Mouse (Mus musculus) myocyte (in vitro differentiated cells): Measurements from ENCODE around the gene Eif3l.

ENCODE experiments used
- E2F4 ChIP-seq: IDR thresholded peaks from one replicate; pipeline ENCODE4 v1.6.1; 2011; ENCODE audit warnings: mild to moderate bottlenecking, control low read depth, moderate library complexity; ENCODE audit not compliant: insufficient read depth
- POLR2A ChIP-seq: IDR thresholded peaks from one replicate; pipeline ENCODE4 v1.6.1; 2011; ENCODE audit warnings: low read depth, mild to moderate bottlenecking, control low read depth, moderate library complexity; ENCODE audit not compliant: insufficient read length

DNA sequence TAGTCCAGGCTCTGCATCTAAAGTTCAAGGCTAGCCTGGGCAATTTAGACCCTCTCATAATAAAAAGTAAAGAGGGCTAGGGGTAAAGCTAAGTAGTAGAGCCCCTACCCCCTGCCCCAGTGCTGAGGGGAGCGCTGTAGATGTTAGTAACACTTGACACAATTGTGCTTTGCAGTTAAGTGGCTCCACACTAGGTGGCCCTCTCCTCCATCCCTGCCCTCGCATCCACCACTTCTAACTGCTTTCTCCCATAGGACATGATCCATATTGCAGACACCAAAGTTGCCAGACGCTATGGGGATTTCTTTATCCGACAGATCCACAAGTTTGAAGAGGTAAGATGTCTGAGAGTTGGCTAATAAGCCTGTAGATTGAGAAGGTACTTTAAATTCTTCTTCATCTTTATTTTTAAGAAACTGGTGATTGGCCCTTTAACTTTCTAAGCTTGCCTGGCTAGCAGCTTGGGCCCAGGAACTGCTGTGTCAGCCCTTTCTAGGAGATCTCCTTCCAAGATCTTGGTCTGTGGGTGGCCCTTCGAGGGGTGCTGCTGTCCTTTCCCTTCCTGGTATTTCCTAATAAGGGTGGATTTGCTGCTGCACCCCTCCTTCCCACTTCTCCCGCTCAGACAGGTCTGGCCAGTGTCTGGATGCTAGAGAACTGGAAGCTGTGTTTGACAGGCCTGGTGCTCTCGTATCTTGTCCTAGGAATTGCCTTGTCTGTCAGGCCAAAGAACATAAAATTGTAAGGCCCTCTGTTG lies 18.3 kb downstream of the Eif3l start:
- TF ChIP-seq POLR2A (no peak), E2F4 (no peak)
